Mouse (Mus musculus): ENCODE results near the gene Cebpe.

Cebpe gene

GRCm38 (mm10) chr14:54712074-54712473, at the start of gene Cebpe:
Gene Cebpe, minus strand, starts transcription at chr14:54712174.
- no peak for DNase-seq

GRCm38 (mm10) chr14:54756382-54756781, 44.4 kb upstream of the Cebpe start:
- no peak for DNase-seq

- no peak for DNase-seq
Measured at GRCm38 (mm10) chr14:54754602-54755018, 42.6 kb upstream of the Cebpe start.

- DNase-seq: no peak
Measured at GRCm38 (mm10) chr14:54753986-54754601, 42.1 kb upstream of the Cebpe start.

DNA sequence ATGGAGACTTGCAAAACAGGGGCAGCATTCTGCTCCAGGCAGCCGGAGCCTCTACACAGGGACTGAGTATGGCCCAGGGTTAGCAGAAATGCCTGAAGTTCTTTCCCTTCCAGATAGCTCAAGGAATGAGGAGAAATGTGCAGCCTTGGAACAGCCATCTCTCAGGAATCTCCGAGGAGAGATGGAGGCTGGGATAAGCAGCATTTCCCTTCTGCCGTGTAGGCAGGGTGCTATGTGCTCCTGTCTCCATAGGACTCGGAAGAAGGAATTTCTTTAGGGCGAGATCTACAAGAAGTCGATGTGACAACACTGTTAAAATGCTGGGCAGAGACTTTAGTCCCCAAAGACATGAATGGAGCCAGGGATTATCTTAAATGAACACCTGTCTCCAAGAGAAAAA, 41.0 kb upstream of the Cebpe start:
- DNase-seq: no peak

GRCm38 (mm10) chr14:54751768-54752167, 39.8 kb upstream of the Cebpe start:
- no peak for DNase-seq

DNA sequence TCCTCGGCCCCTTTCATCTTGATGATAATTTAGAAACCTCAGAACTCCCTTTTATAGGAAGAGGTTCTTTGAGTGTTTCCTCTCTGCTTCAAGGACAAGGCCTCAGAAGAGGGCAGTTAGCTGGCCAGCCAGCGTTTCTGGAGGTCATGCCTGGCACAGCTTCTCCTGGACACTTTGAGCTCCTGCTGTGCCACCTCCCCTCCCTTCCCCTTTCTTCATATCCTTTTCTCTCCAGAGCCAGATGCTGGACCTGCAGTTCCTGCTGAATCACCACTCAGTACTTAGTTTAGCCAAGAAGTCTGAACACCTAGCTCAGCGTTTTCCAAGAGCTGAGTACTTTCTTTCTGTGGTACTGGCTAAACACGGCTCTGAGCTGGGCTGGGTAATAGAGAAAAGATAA, 37.3 kb upstream of the Cebpe start:
- no peak for DNase-seq

- peak; percentile 90 for DNase-seq
Measured at GRCm38 (mm10) chr14:54747942-54748917, 36.3 kb upstream of the Cebpe start.

- DNase-seq: no peak
Measured at GRCm38 (mm10) chr14:54746038-54746437, 34.1 kb upstream of the Cebpe start.

DNA sequence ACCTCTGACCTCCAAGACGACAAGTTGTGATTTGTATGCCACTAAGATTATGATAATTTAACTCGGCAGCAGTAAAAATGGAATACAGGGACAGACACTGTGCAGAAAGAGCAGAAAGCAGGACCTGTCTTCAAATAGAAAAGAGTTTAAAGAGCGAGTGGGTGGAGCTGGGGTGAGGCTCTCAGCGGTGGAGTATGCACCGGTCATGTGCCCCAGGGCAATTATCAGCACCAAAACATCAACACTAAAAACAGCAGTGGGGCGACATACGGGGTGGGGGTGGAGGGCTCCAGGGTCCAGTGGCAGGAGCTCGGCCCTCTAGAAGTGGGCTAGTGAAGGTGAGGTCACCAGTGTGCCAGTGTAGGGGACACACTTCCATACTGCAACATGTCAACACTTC, 32.5 kb upstream of the Cebpe start:
- no peak for DNase-seq

DNA sequence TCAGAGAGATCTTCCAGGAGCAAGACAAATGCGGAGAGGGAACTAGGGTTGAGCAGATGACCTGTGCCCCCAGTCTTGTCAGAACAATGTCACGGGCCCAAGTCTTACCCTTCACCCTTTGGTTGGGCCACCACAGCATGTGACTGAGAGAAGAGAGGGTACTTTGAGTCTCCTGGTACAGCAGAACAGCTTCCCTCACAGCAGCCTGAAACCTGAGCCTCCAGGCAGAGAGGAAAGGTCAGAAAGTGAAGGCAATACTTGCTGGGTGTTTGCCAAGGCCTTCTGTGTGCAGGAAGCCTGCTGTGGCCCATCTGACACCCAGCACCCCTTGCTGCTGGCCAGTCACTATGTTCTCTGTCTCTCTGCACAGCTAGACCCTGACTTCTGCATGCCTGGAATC, 30.4 kb upstream of the Cebpe start:
- DNase-seq: no peak

DNA sequence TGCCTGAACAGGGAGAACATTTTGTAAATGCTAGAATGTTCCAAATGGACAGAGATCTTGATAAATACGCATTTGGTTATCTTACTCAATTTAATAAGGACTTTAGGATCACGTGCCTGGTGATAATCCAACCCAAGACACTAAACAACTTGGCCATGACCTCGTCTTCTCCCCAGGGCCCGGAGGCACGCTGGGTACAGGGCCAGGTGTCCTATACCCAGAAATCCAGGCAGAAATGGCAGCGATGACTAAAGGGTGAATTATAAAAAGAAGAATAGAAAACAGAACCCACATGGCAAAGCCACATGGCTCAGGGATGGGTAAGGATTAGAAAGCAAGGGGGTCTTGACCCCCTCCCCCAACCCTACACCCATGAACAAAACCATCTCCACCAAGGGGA, 29.7 kb upstream of the Cebpe start:
- no peak for DNase-seq

DNA sequence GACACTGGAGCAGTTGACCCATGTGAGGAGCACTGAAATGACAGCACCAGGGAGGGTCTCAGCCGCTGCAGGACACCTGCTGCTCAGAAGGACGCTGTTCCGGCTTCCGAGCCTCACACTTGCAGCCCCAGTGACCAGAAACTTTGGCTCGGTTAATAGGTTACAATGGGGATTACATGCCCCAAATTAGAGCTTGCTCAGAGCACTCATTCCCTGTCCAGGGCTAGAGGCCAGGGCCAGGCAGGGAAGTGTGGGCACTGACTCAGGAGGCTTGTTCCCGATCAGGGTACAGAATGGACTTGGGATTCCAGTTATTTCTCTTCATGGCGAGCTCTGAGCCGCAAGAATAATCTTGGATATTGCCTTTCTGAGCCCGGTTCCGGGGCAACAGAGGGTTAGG, 25.7 kb upstream of the Cebpe start:
- DNase-seq: peak; percentile 47

GRCm38 (mm10) chr14:54736555-54737552, 24.9 kb upstream of the Cebpe start:
- no peak for DNase-seq

GRCm38 (mm10) chr14:54735221-54735620, 23.2 kb upstream of the Cebpe start:
- no peak for DNase-seq

DNA sequence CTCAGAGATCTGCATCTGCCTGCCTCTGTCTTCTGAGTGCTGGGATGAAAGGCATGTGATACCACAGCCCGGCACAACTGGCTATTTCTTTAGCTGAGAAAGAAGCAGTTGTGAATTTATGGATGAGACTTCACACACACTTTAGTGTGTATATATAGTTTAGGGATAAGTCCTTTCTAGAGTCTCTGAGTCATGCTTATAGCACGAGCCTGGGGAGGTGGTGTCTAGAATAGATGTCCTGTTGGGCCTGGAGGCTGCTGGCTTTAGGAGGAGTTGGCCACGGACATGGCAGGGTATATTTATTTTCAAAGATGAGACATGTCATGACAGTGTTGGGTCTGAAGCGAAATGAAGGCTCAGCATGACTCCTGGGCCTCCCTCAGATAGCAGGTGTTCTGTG, 22.0 kb upstream of the Cebpe start:
- DNase-seq: no peak

GRCm38 (mm10) chr14:54732206-54732605, 20.2 kb upstream of the Cebpe start:
- no peak for DNase-seq

GRCm38 (mm10) chr14:54730305-54730704, 18.3 kb upstream of the Cebpe start:
- DNase-seq: peak; percentile 50

- DNase-seq: peak; percentile 43
Measured at GRCm38 (mm10) chr14:54728823-54729653, 17.1 kb upstream of the Cebpe start.

- no peak for DNase-seq
Measured at GRCm38 (mm10) chr14:54727565-54727964, 15.6 kb upstream of the Cebpe start.

GRCm38 (mm10) chr14:54724049-54724448, 12.1 kb upstream of the Cebpe start:
- no peak for DNase-seq

- peak; percentile 45 for DNase-seq
Measured at GRCm38 (mm10) chr14:54721711-54722110, 9.7 kb upstream of the Cebpe start.
